Mouse (Mus musculus) c-Kit-negative CD71-positive TER-119-positive erythroid progenitor cells, embryonic 14.5 days (primary cell): ENCODE measurements at regions not wholly inside any gene's neighbourhood (a gene's known extent, or its start where the extent isn't known, plus 50 kb on each side); places are given as distances from the start of the nearest gene placed in this dataset.

ENCODE experiments used
- DNase-seq: peaks from one replicate; pipeline ENCODE4 v3.0.0-alpha.2; 2013; ENCODE audit warnings: low read depth, low spot score

DNA sequence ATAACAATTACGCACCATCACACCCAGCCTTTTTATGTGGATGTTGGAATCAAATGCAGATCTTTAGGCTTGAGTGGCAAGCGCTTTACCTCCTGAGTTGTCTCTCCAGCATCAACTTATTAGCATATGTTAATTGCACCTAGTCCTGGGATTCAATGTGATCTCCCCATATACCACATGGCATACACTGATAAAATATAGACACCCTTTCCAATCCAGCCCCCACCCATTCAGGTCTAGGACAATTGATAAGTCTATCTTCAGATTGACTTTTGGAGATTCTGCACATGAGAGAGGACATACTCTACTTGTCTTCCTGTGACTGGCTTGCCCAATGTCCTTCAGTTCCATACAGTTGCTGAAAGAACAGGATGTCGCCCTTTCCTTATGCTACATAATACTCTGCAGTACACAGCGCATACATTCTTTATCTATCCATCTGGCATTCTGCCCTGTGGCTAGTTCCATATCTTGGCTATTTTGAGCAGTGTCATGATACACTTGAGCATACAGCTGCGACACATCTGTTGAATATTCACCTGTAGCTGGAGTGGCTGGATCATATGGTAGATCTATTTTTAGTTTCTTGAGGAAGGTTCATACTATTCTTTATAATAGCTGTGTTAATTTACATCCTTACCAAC is 120.3 kb downstream of the Gsdmc2 start:
- DNase-seq: no peak

- no peak for DNase-seq
Measured at GRCm38 (mm10) chr15:63722991-63723390, 122.0 kb downstream of the Gsdmc2 start.

DNA sequence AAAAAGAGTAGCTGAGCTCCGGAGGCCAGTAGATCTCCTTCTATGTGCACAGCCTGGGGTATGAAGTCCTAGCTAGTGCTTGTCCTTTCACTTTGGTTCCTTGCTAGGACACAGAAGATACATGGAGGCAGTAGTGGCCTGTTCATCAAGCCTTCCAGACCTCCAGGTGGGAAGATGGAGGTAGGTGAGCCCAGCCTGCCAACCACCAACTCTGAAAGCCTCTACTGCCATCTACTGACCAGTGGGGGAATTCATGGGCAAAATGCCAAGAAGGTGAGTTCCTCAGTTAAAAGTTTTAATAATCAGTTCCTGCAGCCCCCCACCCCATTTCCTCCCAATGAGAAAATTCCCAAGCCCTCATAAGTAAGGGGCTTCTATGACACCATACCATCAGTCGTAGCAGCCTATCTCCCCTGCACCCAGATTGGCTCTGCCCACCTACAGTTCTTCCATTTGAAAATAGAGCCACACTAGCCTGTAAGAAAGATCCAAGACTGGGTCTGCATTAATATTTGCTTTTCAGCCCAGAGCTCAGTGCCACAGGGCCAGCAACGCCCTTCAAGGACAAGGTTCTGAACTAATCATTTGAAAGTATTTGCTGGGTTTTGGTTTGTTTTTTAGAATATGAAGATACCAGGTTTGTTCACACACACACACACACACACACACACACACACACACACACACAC is 123.2 kb downstream of the Gsdmc2 start:
- DNase-seq: no peak

GRCm38 (mm10) chr15:63717812-63718211 is 127.2 kb downstream of the Gsdmc2 start:
- DNase-seq: no peak

GRCm38 (mm10) chr15:63713697-63714096 is 131.3 kb downstream of the Gsdmc2 start:
- DNase-seq: no peak

- DNase-seq: no peak
Measured at GRCm38 (mm10) chr15:63710381-63710780, 134.6 kb downstream of the Gsdmc2 start.

DNA sequence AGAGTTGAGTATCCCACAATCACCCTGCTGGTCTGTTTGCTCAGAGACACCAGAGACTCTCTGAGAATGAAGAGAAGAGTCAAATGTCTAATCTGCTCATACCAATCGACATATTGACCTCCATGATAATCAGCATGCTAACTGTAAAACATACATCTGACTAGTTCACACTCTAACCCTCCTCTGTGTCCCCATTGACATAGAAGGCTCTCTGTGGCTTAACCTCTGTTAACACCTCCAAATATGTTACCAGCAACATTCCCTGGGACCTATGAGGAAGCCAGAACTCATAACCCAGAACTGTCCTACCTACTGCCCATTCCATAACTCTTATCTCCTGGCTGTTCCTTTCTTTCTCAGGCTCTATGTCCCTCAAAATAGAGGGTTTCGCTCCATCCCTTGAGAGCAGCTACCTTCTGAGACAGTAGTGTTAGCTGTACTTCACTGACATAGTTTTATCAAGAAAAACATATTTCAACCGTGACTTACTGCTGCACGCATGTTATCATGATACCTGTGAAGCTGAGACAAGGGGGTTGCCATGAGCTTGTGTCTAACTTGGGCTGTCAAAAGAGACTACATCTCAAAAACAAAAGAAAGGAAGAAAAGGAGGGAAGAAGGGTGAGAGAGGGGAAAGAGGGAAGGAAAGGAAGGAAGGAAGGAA is 135.6 kb downstream of the Gsdmc2 start:
- DNase-seq: no peak

GRCm38 (mm10) chr15:63704636-63705035 is 140.3 kb downstream of the Gsdmc2 start:
- DNase-seq: no peak

GRCm38 (mm10) chr15:63697831-63698230 is 147.1 kb downstream of the Gsdmc2 start:
- DNase-seq: no peak

DNA sequence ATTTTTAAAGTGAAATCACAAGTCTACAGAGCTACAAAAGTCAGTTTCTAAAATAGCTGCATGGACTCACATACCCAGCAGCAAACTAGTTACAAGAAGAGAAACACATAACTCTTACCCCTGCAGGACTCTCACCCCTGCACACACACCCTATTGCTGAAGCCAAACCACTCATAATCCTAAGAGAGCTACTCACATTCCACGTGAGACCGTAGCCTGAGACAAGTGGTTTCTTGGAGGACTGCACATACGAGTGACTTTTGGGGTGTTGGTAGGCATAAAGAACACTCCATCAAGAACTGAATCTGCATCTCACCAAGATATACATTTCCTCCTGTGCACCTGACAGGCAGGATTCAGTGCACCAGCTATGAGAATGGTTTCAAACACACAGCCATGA is 150.8 kb downstream of the Gsdmc2 start:
- DNase-seq: no peak

DNA sequence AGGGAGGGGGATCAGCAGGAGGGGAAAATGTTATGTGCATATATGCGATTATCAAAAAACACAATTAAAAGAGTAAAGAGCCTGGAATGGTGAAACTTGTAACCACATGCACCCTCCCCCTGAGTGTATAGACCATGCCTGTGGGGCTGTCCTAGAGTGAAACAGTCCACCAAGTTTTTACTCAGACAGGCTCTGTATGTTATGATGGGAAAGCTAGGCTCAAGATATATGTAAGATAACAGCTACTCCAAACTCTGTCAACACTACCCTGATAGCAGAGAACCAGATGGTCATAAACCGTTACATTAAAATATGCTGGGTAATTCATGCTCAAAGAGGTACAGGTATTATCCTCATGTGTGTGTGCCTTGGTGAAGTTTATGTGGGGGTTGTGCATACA is 151.4 kb downstream of the Gsdmc2 start:
- DNase-seq: no peak

- DNase-seq: no peak
Measured at GRCm38 (mm10) chr15:63692491-63693295, 152.3 kb downstream of the Gsdmc2 start.

DNA sequence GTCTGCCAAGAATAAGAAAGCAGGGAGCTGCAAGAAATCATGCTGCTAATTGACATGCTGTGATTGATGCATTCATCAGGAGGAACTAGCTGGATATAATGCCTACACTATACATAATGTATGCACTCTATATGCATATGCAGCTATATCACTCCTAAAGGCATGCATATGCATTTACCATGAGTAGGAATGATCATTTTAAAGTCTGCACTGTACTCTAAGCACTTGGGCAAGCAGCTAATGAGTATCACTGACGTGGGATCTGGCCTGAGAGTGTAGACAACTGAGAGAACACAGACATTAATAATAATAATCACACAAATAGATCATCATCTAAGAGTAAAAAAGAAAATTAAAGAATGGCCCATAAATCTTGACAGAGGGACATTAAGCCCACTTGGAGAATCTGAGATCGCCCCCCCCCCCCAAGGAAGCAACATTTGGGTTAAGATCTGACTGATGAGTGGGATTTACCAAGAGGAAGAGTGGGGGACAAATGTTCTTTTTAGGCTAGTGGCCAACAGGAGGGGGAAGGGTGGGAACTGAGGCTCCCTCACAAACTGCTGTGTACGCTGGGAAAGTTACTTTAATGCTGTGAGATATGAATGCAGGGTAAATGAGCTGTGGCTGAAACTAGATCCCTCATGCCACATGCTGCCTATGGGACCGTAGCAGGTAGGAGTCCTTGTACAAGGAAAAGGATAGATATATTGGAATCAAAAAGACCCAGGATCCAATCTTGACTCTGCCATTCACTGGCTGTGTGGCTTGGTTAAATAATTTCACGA is 155.0 kb downstream of the Gsdmc2 start:
- DNase-seq: no peak

GRCm38 (mm10) chr15:63687852-63688251 is 157.1 kb downstream of the Gsdmc2 start:
- no peak for DNase-seq

GRCm38 (mm10) chr15:63686954-63687562 is 157.9 kb downstream of the Gsdmc2 start:
- DNase-seq: no peak

DNA sequence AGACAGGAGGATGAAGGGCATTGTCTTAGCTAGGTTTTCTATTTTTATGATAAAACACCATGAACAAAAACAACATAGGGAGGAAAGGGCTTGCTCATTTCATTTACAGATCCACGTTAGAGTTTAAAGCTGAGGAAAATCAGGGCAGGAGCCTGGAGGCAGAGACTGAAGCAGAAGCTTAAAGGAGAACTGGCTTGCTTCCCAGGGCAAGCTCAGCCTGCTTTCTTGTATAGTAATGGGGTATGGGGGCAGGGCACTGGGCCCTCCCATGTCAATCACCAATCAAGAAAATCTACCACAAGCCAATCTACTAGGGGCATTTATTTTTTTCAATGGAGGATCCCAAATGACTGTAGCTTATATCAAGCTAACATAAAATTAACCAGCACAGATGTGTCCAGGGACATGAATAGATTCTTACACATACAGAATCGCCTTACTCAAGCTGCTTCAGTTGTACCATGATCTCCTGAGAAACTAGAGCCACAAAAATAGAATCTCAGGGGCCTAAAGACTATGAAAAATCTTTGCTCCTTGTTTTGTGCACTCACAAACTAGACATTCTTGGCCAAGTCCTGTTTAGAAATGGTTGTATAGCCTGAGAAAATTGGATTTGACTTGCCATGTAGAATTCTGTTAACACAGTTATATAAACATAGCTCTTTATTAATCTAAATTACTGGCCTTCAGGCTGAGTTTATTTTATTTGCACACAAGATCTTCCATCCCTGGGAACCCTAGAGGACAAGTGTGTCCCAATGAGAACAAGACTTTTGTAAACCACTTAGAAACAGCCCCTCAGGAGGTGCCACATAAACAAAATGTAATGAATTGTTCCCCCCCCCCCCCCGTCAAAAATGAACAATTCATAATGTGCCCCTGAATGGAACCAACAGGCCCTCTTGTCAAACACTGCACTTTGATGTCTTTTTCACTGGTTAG is 164.7 kb downstream of the Gsdmc2 start:
- DNase-seq: no peak

- no peak for DNase-seq
Measured at GRCm38 (mm10) chr15:63678921-63679320, 166.1 kb downstream of the Gsdmc2 start.

DNA sequence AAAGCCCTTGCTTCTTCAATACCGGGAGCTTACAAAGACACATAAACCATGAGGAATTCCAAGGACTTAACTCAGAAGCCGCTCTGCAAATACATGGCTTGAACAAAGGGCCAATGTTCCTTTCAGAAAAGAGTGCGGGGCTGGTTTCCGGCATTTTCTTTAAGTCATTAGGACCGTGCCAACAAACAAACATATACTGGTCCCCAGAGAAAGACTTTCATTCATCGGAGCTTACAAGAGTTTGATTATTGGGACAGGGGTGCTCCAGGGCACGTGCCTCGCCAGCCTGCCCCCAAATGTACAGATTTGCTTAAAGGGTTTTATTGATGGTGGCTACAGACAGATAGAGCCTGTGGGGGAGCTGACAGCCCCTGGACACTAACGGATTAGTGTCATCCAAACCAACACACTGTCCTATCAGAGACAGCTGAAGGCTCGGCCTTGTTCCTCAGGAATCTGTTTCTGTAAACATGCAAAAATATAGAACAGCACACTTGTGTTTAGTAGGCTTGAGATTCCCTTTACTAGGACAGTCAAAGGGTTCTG is 169.4 kb downstream of the Gsdmc2 start:
- DNase-seq: no peak

- DNase-seq: no peak
Measured at GRCm38 (mm10) chr15:63674404-63674803, 170.6 kb downstream of the Gsdmc2 start.
